Mouse (Mus musculus) heart, embryonic 14.5 days (tissue): Measurements from ENCODE around the gene Slc31a2. TPM values are rescaled to one million over a fixed set of nuclear protein-coding genes. Genes with fewer than 3 reads are reported as not detected.

Source experiments
- ATAC-seq: fragments of 200-750 bp; cut with Nextera tagmentation; 2 replicates; pipeline ENCODE4 v1.8.0; 2017; ENCODE audit warnings: low read depth, moderate TSS enrichment; ENCODE audit not compliant: insufficient number of reproducible peaks, insufficient read depth, low FRiP score
- H3K27ac ChIP-seq, 2 experiments: fragments of 200-500 bp in 1 of 2; fragments of 300-500 bp in 1 of 2; sonication (generic) in 1 of 2; replicated peaks in 1 of 2; 2 replicates each; pipeline ENCODE4 v1.5.1; 2012 to 2014; ENCODE audit warnings: low read depth in 2 of 2, low read length in 2 of 2, control low read depth in 1 of 2, mild to moderate bottlenecking in 1 of 2, mixed read lengths in 1 of 2; ENCODE audit not compliant: control insufficient read depth in 1 of 2, insufficient read depth in 1 of 2
- H3K27me3 ChIP-seq: fragments of 300-500 bp; sonication (generic); 2 replicates; pipeline ENCODE4 v1.6.1; 2014; ENCODE audit warnings: mild to moderate bottlenecking, low read length, control low read depth; ENCODE audit not compliant: control insufficient read depth, insufficient read depth
- H3K36me3 ChIP-seq: fragments of 300-500 bp; sonication (generic); 2 replicates; pipeline ENCODE4 v1.6.1; 2014; ENCODE audit warnings: mild to moderate bottlenecking, control low read depth, low read length, mixed read lengths; ENCODE audit not compliant: control insufficient read depth, insufficient read depth
- H3K4me1 ChIP-seq, 2 experiments: fragments of 200-500 bp in 1 of 2; fragments of 300-500 bp in 1 of 2; sonication (generic) in 1 of 2; 2 replicates each; pipeline ENCODE4 v1.6.1; 2012 to 2014; ENCODE audit warnings: low read length in 2 of 2, control low read depth in 1 of 2, mixed read lengths in 1 of 2; ENCODE audit not compliant: control insufficient read depth in 2 of 2, insufficient read depth in 2 of 2
- H3K4me2 ChIP-seq: fragments of 300-500 bp; sonication (generic); 2 replicates; pipeline ENCODE4 v1.6.1; 2014; ENCODE audit warnings: mild to moderate bottlenecking, low read length
- H3K4me3 ChIP-seq, 2 experiments: fragments of 200-500 bp in 1 of 2; fragments of 300-500 bp in 1 of 2; sonication (generic) in 1 of 2; 2 replicates each; pipeline ENCODE4 v1.5.1; 2012 to 2014; ENCODE audit warnings: low read length in 2 of 2, mild to moderate bottlenecking in 2 of 2, control low read depth in 1 of 2, low read depth in 1 of 2, moderate library complexity in 1 of 2; ENCODE audit not compliant: control insufficient read depth in 1 of 2, insufficient read depth in 1 of 2
- H3K9ac ChIP-seq: fragments of 300-500 bp; sonication (generic); 2 replicates; pipeline ENCODE4 v1.6.1; 2014; ENCODE audit warnings: mild to moderate bottlenecking, low read length
- H3K9me3 ChIP-seq: fragments of 300-500 bp; sonication (generic); 2 replicates; pipeline ENCODE4 v1.6.1; 2016; ENCODE audit warnings: low read length, control low read depth; ENCODE audit not compliant: control insufficient read depth
- WGBS: fragments of 180-500 bp; shearing (Covaris S2); extraction: QIAGEN DNeasy Blood & Tissue Kit; methylation state at CpG from one replicate; pipeline ENCODE4 v1.1.7; 2014; 5-methylcytosine and 5-hydroxymethylcytosine counted together
- polyA plus RNA-seq: library from polyadenylated mRNA; unstranded; fragments of >200 nt; fragmentation: Nextera tagmentation; extraction: Ambion mirVana; gene quantifications from 2 replicates; pipeline ENCODE4 v1.2.1, GENCODE M21; 2014

Gene Slc31a2
- polyA plus RNA-seq, result 20.7 and 23.0 TPM in 2 replicates

DNA sequence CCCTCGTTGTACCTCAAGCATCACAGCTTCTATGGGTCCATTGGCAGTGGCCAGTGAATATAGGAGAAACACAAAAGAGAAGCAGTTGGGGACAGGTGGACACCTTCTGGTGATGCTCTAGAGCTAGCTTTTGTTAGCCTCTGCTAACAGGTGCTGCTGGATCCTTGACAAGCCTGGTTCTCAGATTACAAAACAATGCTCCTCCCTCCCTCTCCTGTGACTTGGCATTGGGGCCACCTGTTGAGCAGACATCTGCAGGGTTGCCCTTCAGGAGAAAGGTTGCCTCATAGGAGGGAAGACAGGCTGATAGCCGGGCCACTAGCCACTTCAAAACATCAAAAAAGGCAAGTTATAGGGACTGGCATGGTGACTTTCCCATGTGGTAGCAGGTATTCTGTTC, at the start of gene Slc31a2:
Gene Slc31a2 (plus strand): TSS at position 287 of the 400 bp plus-strand sequence.
- H3K27me3 ChIP-seq, result no peaks in the 10 kb centered on the region
- H3K4me1 ChIP-seq, result peaks cover 0 to 2% of the 10 kb centered on the region in 2 experiments; a peak in 2 of 4 replicates
- no peaks in the 10 kb centered on the region for H3K9me3 ChIP-seq
- no peaks in the 10 kb centered on the region for H3K36me3 ChIP-seq
- H3K4me3 ChIP-seq, result no peak within 1 kb of the TSS
- no peak within 1 kb of the TSS for H3K27ac ChIP-seq
- H3K9ac ChIP-seq, result no peak within 1 kb of the TSS
- ATAC-seq, result no peak
- 42% methylated on average over 2 of the region's 2 CpGs for WGBS
- H3K4me2 ChIP-seq, result no peak within 1 kb of the TSS

DNA sequence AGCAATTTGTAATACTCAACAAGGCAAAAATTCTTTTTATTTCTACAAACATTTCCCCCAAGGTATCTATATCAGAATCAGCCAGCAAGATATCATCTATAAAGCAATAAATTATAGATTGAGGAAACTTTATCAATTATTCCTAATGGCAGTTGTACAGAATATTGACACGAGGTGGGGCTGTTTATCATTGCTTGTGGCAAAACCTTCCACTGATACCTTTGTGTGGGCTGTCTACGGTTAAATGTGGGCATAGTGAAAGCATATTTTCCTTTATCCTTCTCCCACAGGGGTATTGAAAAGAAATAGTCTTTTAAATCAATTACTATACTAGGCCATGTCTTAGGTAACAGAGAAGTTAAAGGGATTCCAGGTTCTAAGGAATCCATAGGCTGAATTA, 48.9 kb upstream of the Slc31a2 start:
- 64% methylated on average over 2 of the region's 2 CpGs for WGBS
- H3K9ac ChIP-seq, result no peak overlapping the region
- H3K4me2 ChIP-seq, result no peak overlapping the region
- H3K4me3 ChIP-seq, result no peak overlapping the region
- no peaks in the 10 kb centered on the region for H3K36me3 ChIP-seq
- H3K4me1 ChIP-seq, result no peaks in the 10 kb centered on the region
- H3K9me3 ChIP-seq, result no peaks in the 10 kb centered on the region
- H3K27me3 ChIP-seq, result no peaks in the 10 kb centered on the region
- ATAC-seq, result no peak
- H3K27ac ChIP-seq, result no peak overlapping the region

DNA sequence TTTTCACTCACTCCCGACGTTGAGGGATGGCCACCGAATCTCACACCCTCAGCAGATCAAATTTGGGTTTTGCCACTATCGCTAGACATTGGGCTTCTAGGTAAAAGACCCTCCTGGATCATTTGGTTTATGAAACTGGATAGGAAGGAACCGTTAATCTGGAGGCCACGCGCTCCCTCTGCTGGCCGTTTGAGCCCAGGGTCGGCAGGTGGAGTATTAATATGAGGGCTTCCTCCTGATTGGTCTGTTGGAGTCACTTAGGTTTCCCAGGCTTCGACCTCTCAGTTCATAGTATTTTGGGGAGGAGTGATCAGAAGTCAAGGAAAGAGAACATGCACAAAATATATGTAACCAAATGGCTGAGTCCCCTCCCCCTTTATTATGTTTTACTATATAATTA, 34.0 kb upstream of the Slc31a2 start:
- Histone ChIP-seq H3K9me3 (no peaks in the 10 kb centered on the region), H3K4me1 (no peaks in the 10 kb centered on the region), H3K27ac (no peak overlapping the region), H3K27me3 (no peaks in the 10 kb centered on the region), H3K9ac (no peak overlapping the region), H3K36me3 (no peaks in the 10 kb centered on the region), H3K4me3 (no peak overlapping the region), H3K4me2 (no peak overlapping the region)
- ATAC-seq, result no peak
- WGBS, result 33% methylated on average over 10 of the region's 10 CpGs

DNA sequence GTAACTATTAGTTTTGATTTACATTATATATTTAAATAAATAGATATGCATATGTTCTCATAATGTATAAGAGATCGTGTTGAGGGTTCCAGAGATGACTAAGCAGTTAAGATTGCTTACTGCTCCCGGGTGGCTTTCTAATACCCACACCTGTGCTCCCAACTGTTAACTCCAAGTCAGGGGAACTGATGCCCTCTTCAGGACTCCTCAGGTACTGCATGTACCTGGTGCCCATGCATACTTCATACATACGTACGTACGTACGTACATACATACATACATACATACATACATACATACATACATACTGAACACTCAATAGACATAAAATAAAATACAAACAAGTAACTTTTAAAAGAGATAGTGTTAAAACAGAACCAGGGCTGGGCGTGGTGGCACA, 32.9 kb upstream of the Slc31a2 start:
- Histone ChIP-seq H3K4me2 (no peak overlapping the region), H3K9me3 (no peaks in the 10 kb centered on the region), H3K4me1 (no peaks in the 10 kb centered on the region), H3K27ac (no peak overlapping the region), H3K27me3 (no peaks in the 10 kb centered on the region), H3K36me3 (no peaks in the 10 kb centered on the region), H3K4me3 (no peak overlapping the region), H3K9ac (no peak overlapping the region)
- 83% methylated on average over 7 of the region's 7 CpGs for WGBS
- ATAC-seq, result no peak

DNA sequence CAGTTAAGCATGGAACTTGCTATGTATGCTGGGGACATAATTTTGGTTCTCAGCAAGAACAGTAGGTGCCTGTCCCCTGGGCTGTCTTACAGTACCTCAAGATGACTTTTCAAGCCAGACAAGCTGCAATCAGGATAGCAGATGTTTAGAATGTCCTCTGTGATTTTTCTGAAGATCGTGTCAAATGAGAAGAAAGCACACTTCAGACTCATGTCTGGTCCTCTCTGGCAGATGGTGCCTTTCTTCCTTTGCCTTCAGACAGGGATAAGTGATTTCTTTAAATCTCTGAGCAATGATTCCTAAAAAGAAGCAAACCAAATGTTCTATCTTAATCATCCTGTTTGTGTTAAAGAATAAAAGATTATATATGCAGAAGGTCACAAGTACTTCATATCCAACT, 32.2 kb upstream of the Slc31a2 start:
- no peaks in the 10 kb centered on the region for H3K36me3 ChIP-seq
- ATAC-seq, result no peak
- 53% methylated on average over 1 of the region's 1 CpGs for WGBS

DNA sequence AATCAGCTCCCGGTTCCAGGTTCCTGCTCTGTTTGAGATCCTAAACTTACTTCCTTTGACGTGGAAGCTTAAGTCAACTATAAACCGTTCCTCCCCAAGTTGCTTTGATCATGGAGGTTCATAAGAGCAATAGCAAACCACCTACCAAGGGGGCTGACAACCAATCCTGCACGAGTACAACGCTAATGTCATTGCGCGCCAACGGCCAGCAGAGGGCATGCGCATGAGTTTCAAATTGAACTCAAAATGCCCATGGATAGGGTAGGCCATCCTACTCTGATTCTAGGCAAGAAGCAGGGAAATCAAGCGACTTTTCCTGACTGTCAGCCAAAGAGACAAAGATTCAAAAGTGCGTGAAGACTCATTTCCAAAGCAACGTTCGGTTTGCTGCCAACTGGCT, 31.6 kb upstream of the Slc31a2 start, which contains the start of gene Zfp37:
Gene Zfp37 (minus strand): TSS at position 279 of the 400 bp plus-strand sequence.
- H3K9me3 ChIP-seq, result no peaks in the 10 kb centered on the region
- no peak within 1 kb of the TSS for H3K9ac ChIP-seq
- no peak within 1 kb of the TSS for H3K27ac ChIP-seq
- WGBS, result 67% methylated on average over 13 of the region's 13 CpGs
- ATAC-seq, result no peak
- H3K36me3 ChIP-seq, result no peaks in the 10 kb centered on the region
- H3K4me2 ChIP-seq, result no peak within 1 kb of the TSS
- H3K4me1 ChIP-seq, result no peaks in the 10 kb centered on the region
- no peak within 1 kb of the TSS for H3K4me3 ChIP-seq
- H3K27me3 ChIP-seq, result no peaks in the 10 kb centered on the region

More for the DNA sequence above, 32.2 kb upstream of the Slc31a2 start:
- H3K4me2 ChIP-seq, result no peak overlapping the region
- no peak overlapping the region for H3K4me3 ChIP-seq
- H3K9me3 ChIP-seq, result no peaks in the 10 kb centered on the region
- no peaks in the 10 kb centered on the region for H3K27me3 ChIP-seq
- no peak overlapping the region for H3K9ac ChIP-seq
- no peak overlapping the region for H3K27ac ChIP-seq
- H3K4me1 ChIP-seq, result no peaks in the 10 kb centered on the region

DNA sequence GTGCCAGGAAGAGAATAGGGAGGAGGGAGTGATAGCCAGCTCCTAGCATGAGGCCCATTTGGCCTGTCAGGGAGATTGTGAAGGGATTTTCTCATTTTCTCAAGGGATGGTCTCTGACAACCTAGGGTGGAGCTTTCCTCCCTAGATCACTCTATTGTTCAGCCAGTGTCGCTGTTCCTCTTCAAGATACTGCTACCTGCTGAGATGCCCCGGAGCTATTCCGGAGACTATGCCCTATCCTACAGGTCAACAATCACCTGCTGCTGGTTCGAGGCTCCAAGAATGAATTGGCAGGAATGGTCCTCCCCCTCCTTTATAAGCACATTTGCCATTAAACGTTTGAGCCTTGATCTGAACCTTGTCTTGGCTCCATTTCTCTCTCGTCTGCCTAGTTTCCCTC, 21.8 kb upstream of the Slc31a2 start:
- ATAC-seq, result no peak
- Histone ChIP-seq H3K4me3 (no peak overlapping the region), H3K4me2 (no peak overlapping the region), H3K36me3 (no peaks in the 10 kb centered on the region), H3K4me1 (no peaks in the 10 kb centered on the region), H3K27me3 (no peaks in the 10 kb centered on the region), H3K27ac (no peak overlapping the region), H3K9ac (no peak overlapping the region), H3K9me3 (no peaks in the 10 kb centered on the region)
- WGBS, result 63% methylated on average over 6 of the region's 6 CpGs

DNA sequence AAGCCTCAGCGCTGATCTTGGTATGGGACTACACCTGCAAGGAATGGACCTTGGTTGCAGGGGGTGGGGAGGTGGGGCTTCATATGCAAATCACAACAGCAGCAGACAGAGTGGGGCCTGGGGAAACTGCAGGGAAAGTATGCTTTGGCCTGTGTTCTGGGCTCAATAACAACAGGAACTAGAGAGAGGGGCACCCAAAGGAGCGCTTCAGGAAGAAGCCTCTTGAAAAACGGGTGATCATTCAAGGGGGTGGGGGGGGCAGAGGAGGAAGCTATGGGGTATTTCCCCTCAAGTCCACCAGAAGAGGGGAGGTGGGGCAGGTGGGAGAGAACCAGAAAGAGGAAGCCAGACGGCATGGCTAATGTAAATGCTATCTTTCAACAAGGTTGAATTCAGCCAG, 14.0 kb upstream of the Slc31a2 start:
- Histone ChIP-seq H3K27ac (no peak overlapping the region), H3K27me3 (no peaks in the 10 kb centered on the region), H3K4me3 (no peak overlapping the region), H3K4me1 (no peaks in the 10 kb centered on the region), H3K9me3 (no peaks in the 10 kb centered on the region), H3K36me3 (no peaks in the 10 kb centered on the region), H3K9ac (no peak overlapping the region), H3K4me2 (no peak overlapping the region)
- no peak for ATAC-seq
- WGBS, result 23% methylated on average over 4 of the region's 4 CpGs
